Mouse (Mus musculus): ENCODE results near the gene Tssk6.

DNA sequence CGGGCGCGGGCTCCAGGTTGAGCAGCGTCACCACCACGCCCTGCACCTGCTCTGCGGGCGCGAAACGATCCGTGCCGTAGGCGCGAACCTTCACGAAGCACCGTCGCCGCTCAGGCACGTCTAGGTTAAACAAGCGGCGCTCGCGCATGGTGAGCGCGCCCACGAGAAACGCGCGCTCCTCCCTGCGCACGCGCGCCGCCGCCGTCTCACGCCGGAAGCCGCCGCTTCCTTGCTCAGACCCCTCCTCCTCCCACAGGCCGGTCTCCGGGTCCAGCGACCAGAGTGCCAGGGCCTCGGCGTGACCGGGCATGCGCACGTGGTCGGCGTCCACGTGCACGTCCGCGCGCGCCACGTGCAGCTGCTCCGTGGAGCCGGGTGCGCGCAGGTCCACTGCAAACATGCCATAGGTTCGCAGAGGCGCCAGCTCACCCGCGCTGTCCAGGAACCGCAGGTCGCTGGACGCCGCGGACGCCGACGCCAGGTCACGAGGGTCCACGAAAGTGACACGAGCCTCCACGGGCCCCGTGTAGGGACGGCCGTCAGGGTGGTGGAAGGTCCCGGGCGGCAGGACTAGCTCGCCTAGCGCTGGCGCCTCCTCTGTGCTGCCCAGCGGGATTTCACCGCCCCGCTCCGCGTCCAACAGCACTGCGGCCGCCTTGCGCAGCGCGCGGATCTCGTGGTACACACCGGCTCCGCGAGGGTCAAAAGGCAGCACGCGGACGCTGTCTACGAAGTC is 19.8 kb upstream of the Tssk6 start:
- TF ChIP-seq CTCF (IDR thresholded peaks at IDR 0.05) (no peak), EP300 (IDR thresholded peaks at IDR 0.05; ENCODE audit: insufficient read depth, low read depth, low read length) (no peak)

Measured in heart, adult 2 months (tissue).